8 mouse cellular contexts compared by ENCODE assay signal in the genomic region with DNA sequence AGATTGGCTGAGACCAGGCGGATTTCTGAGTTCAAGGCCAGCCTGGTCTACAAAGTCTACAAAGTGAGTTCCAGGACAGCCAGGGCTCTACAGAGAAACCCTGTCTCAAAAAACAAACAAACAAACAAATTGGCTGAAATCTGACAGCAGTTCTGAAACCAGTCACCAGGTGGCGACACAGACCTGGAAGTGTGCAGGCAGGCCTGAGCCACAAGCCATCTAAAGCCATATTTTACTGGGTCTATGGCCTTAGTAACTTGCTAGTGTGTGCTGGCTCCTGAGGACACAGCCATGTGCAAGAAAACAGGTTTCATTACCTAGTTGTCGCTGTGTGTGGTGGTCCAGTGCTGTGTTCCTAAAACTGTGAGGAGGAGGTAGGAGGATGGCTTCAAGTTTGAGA. TPM values are rescaled to one million over a fixed set of nuclear protein-coding genes. Genes with fewer than 3 reads are reported as not detected.
A peak's percentile ranks its signal among the peaks of the same experiment; 100 is the strongest.
DNase-seq lines count a peak whose midpoint lies in the region; ATAC-seq and TF ChIP-seq lines count a peak whose summit lies in the region.

No protein-coding gene starts in this region.

- no peaks in the 10 kb centered on the region for H3K79me2 ChIP-seq in heart, adult 2 months (replicated peaks; ENCODE audit: control insufficient read depth, insufficient read depth, low read length)

- peak; percentile 97 for TF ChIP-seq EP300 in heart, adult 2 months (IDR thresholded peaks at IDR 0.05; ENCODE audit: insufficient read depth, low read depth, low read length)

- no peak overlapping the region for H3K27ac ChIP-seq in heart, adult 2 months
- H3K27ac ChIP-seq in embryonic fibroblast, embryonic 13.5 days (ENCODE audit: insufficient read depth, low read length) = no peak overlapping the region
- H3K27ac ChIP-seq in hindbrain, embryonic 10.5 days = no peak overlapping the region
- H3K27ac ChIP-seq in midbrain, embryonic 15.5 days = no peak overlapping the region

- peak; percentile 60 for ATAC-seq in midbrain, embryonic 15.5 days (replicated peaks)

- intact Hi-C loops in heart, adult 2 months (cut with DNase I) = loop anchor here (1.0 to 2.0 kb wide), 5 partner anchors 32 to 148 kb away; no protein-coding TSS in a partner anchor
- intact Hi-C loops in heart, postnatal 25 days (cut with DNase I) = loop anchor here (1.0 to 5.0 kb wide), 4 partner anchors 32 to 123 kb away; no protein-coding TSS in a partner anchor
- intact Hi-C loops in left cerebral cortex, postnatal 36 days (cut with DNase I) = loop anchor here (1.0 kb wide), 1 partner anchor 32 kb away; no protein-coding TSS in a partner anchor

- H3K9ac ChIP-seq in heart, adult 2 months (ENCODE audit: low read depth, low read length) = no peak overlapping the region
- H3K9ac ChIP-seq in midbrain, embryonic 15.5 days = no peak overlapping the region

- TF ChIP-seq CTCF in heart, adult 2 months (IDR thresholded peaks at IDR 0.05) = peak; percentile 99
- peak; percentile 93 for TF ChIP-seq CTCF in embryonic fibroblast, embryonic 13.5 days (IDR thresholded peaks at IDR 0.05; ENCODE audit: borderline replicate concordance, insufficient read depth, low read length)

- H3K4me1 ChIP-seq in heart, adult 2 months (ENCODE audit: control insufficient read depth, insufficient read depth, low read length) = peaks cover 1% of the 10 kb centered on the region; the same call in 1 of the 2 replicates
- no peaks in the 10 kb centered on the region for H3K4me1 ChIP-seq in embryonic fibroblast, embryonic 13.5 days (ENCODE audit: control insufficient read depth, insufficient read depth, low read length)
- H3K4me1 ChIP-seq in hindbrain, embryonic 10.5 days (replicated peaks) = peaks cover 4% of the 10 kb centered on the region; the same call in 1 of the 2 replicates
- no peaks in the 10 kb centered on the region for H3K4me1 ChIP-seq in midbrain, embryonic 15.5 days

- TF ChIP-seq POLR2A in heart, adult 2 months (IDR thresholded peaks at IDR 0.05; ENCODE audit: insufficient read depth, low read depth, low read length) = no peak
- TF ChIP-seq POLR2A in embryonic fibroblast, embryonic 13.5 days (IDR thresholded peaks at IDR 0.05; ENCODE audit: low read depth, low read length) = no peak

- whole genome bisulfite sequencing in heart, adult 2 months = 2% methylated on average over 3 of the region's 3 CpGs
- 7% methylated on average over 3 of the region's 3 CpGs for WGBS in hindbrain, embryonic 10.5 days
- WGBS in midbrain, embryonic 15.5 days = 6% methylated on average over 3 of the region's 3 CpGs

- no peak overlapping the region for H3K4me2 ChIP-seq in midbrain, embryonic 15.5 days

- no peak overlapping the region for H3K4me3 ChIP-seq in heart, adult 2 months
- no peak overlapping the region for H3K4me3 ChIP-seq in embryonic fibroblast, embryonic 13.5 days (ENCODE audit: insufficient read depth, low read length)
- H3K4me3 ChIP-seq in hindbrain, embryonic 10.5 days = no peak overlapping the region
- no peak overlapping the region for H3K4me3 ChIP-seq in midbrain, embryonic 15.5 days

- no peaks in the 10 kb centered on the region for H3K9me3 ChIP-seq in hindbrain, embryonic 10.5 days
- H3K9me3 ChIP-seq in midbrain, embryonic 15.5 days = no peaks in the 10 kb centered on the region

- H3K36me3 ChIP-seq in heart, adult 2 months (ENCODE audit: control insufficient read depth, insufficient read depth, low read length) = no peaks in the 10 kb centered on the region
- no peaks in the 10 kb centered on the region for H3K36me3 ChIP-seq in hindbrain, embryonic 10.5 days
- H3K36me3 ChIP-seq in midbrain, embryonic 15.5 days (replicated peaks) = no peaks in the 10 kb centered on the region

- DNase-seq in heart, adult 2 months = peak; percentile 73 to 90
- DNase-seq in heart, postnatal 25 days (ENCODE audit: low spot score) = no peak
- peak; percentile 58 to 63 for DNase-seq in adrenal gland, postnatal 4 days (ENCODE audit: low spot score in 2 of 2)
- peak; percentile 78 for DNase-seq in hindbrain, embryonic 10.5 days (ENCODE audit: low spot score)
- peak; percentile 51 to 78 for DNase-seq in left cerebral cortex, postnatal 36 days (ENCODE audit: low spot score in 2 of 2)
- peak; percentile 83 to 88 for DNase-seq in spleen, postnatal 10 days (ENCODE audit: low spot score in 2 of 2)

- no peaks in the 10 kb centered on the region for H3K27me3 ChIP-seq in heart, adult 2 months (ENCODE audit: control insufficient read depth, insufficient read depth, low read length)
- H3K27me3 ChIP-seq in hindbrain, embryonic 10.5 days (ENCODE audit: insufficient read depth, poor library complexity, severe bottlenecking) = peaks cover 26% of the 10 kb centered on the region; the same call in 1 of the 2 replicates
- no peaks in the 10 kb centered on the region for H3K27me3 ChIP-seq in midbrain, embryonic 15.5 days (replicated peaks)

RNA-seq across cellular contexts. Expression of a gene that starts 2.4 kb away (rescaled TPM):
- total RNA-seq in heart, adult 2 months (2021) = not detected
- not detected in 2 replicates for polyA plus RNA-seq in heart, adult 2 months (2012; rRNA removed)
- total RNA-seq in heart, postnatal 25 days (2021) = not detected
- total RNA-seq in adrenal gland, postnatal 4 days (2021) = not detected
- polyA plus RNA-seq in embryonic fibroblast, embryonic 13.5 days (2011; ENCODE audit: insufficient read length, low read depth, missing spikeins) = not detected in 2 replicates
- polyA plus RNA-seq in hindbrain, embryonic 10.5 days (2016; fragmentation: Nextera tagmentation; extraction: Ambion mirVana) = not detected in 2 replicates
- not detected for total RNA-seq in left cerebral cortex, postnatal 36 days (2021)
- not detected in 2 replicates for polyA plus RNA-seq in midbrain, embryonic 15.5 days (2015; fragmentation: Nextera tagmentation; extraction: Ambion mirVana)

RNA-seq across cellular contexts. Expression of a gene that starts 2.8 kb away (rescaled TPM):
- total RNA-seq in heart, adult 2 months (2021) = 1 to 10 TPM; 2.3 to 2.7 TPM
- polyA plus RNA-seq in heart, adult 2 months (2012; rRNA removed) = 10.8 and 11.0 TPM in 2 replicates
- 1 to 10 TPM; 2.5 to 3.7 TPM for total RNA-seq in heart, postnatal 25 days (2021)
- 1 to 10 TPM; 2.2 to 5.6 TPM for total RNA-seq in adrenal gland, postnatal 4 days (2021)
- not detected in 2 replicates for polyA plus RNA-seq in embryonic fibroblast, embryonic 13.5 days (2011; ENCODE audit: insufficient read length, low read depth, missing spikeins)
- 0.63 and 0.69 TPM in 2 replicates for polyA plus RNA-seq in hindbrain, embryonic 10.5 days (2016; fragmentation: Nextera tagmentation; extraction: Ambion mirVana)
- total RNA-seq in left cerebral cortex, postnatal 36 days (2021) = 1 to 10 TPM in 1 of 2 experiments, under 1 TPM in 1; 0.89 to 2.0 TPM
- polyA plus RNA-seq in midbrain, embryonic 15.5 days (2015; fragmentation: Nextera tagmentation; extraction: Ambion mirVana) = 0.15 and 0.46 TPM in 2 replicates

RNA-seq across cellular contexts. Expression of a gene that starts 17.5 kb away (rescaled TPM):
- total RNA-seq in heart, adult 2 months (2021) = not detected
- 0.06 and 0.12 TPM in 2 replicates for polyA plus RNA-seq in heart, adult 2 months (2012; rRNA removed)
- total RNA-seq in heart, postnatal 25 days (2021) = not detected
- under 1 TPM; 0.14 to 0.25 TPM for total RNA-seq in adrenal gland, postnatal 4 days (2021)
- not detected in 2 replicates for polyA plus RNA-seq in embryonic fibroblast, embryonic 13.5 days (2011; ENCODE audit: insufficient read length, low read depth, missing spikeins)
- polyA plus RNA-seq in hindbrain, embryonic 10.5 days (2016; fragmentation: Nextera tagmentation; extraction: Ambion mirVana) = 0.07 TPM in 1 of 2 replicates, not detected in the other
- under 1 TPM; 0.10 to 0.34 TPM for total RNA-seq in left cerebral cortex, postnatal 36 days (2021)
- 0.05 and 0.14 TPM in 2 replicates for polyA plus RNA-seq in midbrain, embryonic 15.5 days (2015; fragmentation: Nextera tagmentation; extraction: Ambion mirVana)

RNA-seq across cellular contexts. Expression of a gene that starts 22.0 kb away (rescaled TPM):
- 100 to 1,000 TPM; 123 to 127 TPM for total RNA-seq in heart, adult 2 months (2021)
- 66.2 and 109 TPM in 2 replicates for polyA plus RNA-seq in heart, adult 2 months (2012; rRNA removed)
- 100 to 1,000 TPM; 136 to 141 TPM for total RNA-seq in heart, postnatal 25 days (2021)
- 100 to 1,000 TPM; 185 to 195 TPM for total RNA-seq in adrenal gland, postnatal 4 days (2021)
- 82.2 and 90.6 TPM in 2 replicates for polyA plus RNA-seq in embryonic fibroblast, embryonic 13.5 days (2011; ENCODE audit: insufficient read length, low read depth, missing spikeins)
- 64.6 and 128 TPM in 2 replicates for polyA plus RNA-seq in hindbrain, embryonic 10.5 days (2016; fragmentation: Nextera tagmentation; extraction: Ambion mirVana)
- total RNA-seq in left cerebral cortex, postnatal 36 days (2021) = 100 to 1,000 TPM; 219 to 272 TPM
- 83.0 and 94.4 TPM in 2 replicates for polyA plus RNA-seq in midbrain, embryonic 15.5 days (2015; fragmentation: Nextera tagmentation; extraction: Ambion mirVana)

RNA-seq across cellular contexts. Expression of a gene that starts 33.7 kb away (rescaled TPM):
- 10 to 100 TPM; 46.5 to 48.0 TPM for total RNA-seq in heart, adult 2 months (2021)
- 89.1 and 117 TPM in 2 replicates for polyA plus RNA-seq in heart, adult 2 months (2012; rRNA removed)
- total RNA-seq in heart, postnatal 25 days (2021) = 10 to 100 TPM; 49.7 to 57.6 TPM
- total RNA-seq in adrenal gland, postnatal 4 days (2021) = 10 to 100 TPM; 58.9 to 59.7 TPM
- 8.6 and 10.2 TPM in 2 replicates for polyA plus RNA-seq in embryonic fibroblast, embryonic 13.5 days (2011; ENCODE audit: insufficient read length, low read depth, missing spikeins)
- polyA plus RNA-seq in hindbrain, embryonic 10.5 days (2016; fragmentation: Nextera tagmentation; extraction: Ambion mirVana) = 24.8 and 70.3 TPM in 2 replicates
- 100 to 1,000 TPM; 824 to 964 TPM for total RNA-seq in left cerebral cortex, postnatal 36 days (2021)
- polyA plus RNA-seq in midbrain, embryonic 15.5 days (2015; fragmentation: Nextera tagmentation; extraction: Ambion mirVana) = 473 and 487 TPM in 2 replicates
